Mouse (Mus musculus) MEL (cell line): ENCODE measurements around the gene Kcnk13. TPM values are rescaled to one million over a fixed set of nuclear protein-coding genes. Genes with fewer than 3 reads are reported as not detected.

Experiments
- DNase-seq: peaks from one replicate; pipeline ENCODE4 v3.0.0; 2011; ENCODE audit warnings: low read depth, low spot score
- H3K27ac ChIP-seq: 2 replicates; pipeline ENCODE4 v1.5.1; 2012; ENCODE audit warnings: low read depth, mild to moderate bottlenecking, control low read depth, low read length, moderate library complexity; ENCODE audit not compliant: control insufficient read depth
- H3K27me3 ChIP-seq, 2 experiments: fragments of 150-350 bp in 1 of 2; sonication (generic) in 1 of 2; 2 replicates each; pipeline ENCODE4 v1.6.1; 2012; ENCODE audit warnings: low read length in 2 of 2, mild to moderate bottlenecking in 2 of 2, improper control_type of control experiment in 1 of 2, moderate library complexity in 1 of 2; ENCODE audit not compliant: insufficient read depth in 2 of 2, control insufficient read depth in 1 of 2
- H3K36me3 ChIP-seq, 2 experiments: 2 replicates each; pipeline ENCODE4 v1.6.1; 2012 to 2014; ENCODE audit warnings: low read length in 2 of 2, improper control_type of control experiment in 1 of 2, inconsistent platforms in 1 of 2, mild to moderate bottlenecking in 1 of 2; ENCODE audit not compliant: insufficient read depth in 2 of 2, control insufficient read depth in 1 of 2
- H3K4me1 ChIP-seq, 2 experiments: fragments of 150-350 bp in 1 of 2; sonication (generic) in 1 of 2; 2 replicates each; pipeline ENCODE4 v1.6.1; 2012; ENCODE audit warnings: low read length in 2 of 2, improper control_type of control experiment in 1 of 2, mild to moderate bottlenecking in 1 of 2; ENCODE audit not compliant: insufficient read depth in 2 of 2, control insufficient read depth in 1 of 2
- H3K4me3 ChIP-seq, 2 experiments: fragments of 150-350 bp in 1 of 2; sonication (generic) in 1 of 2; 2 replicates each; pipeline ENCODE4 v1.5.1; 2012; ENCODE audit warnings: low read depth in 2 of 2, low read length in 2 of 2, mild to moderate bottlenecking in 2 of 2, moderate library complexity in 2 of 2, control low read depth in 1 of 2, improper control_type of control experiment in 1 of 2; ENCODE audit not compliant: control insufficient read depth in 1 of 2, insufficient read depth in 1 of 2
- H3K79me2 ChIP-seq: 2 replicates; pipeline ENCODE4 v1.6.1; 2012; ENCODE audit warnings: mild to moderate bottlenecking, low read length, moderate library complexity; ENCODE audit not compliant: control insufficient read depth, poor library complexity, insufficient read depth
- H3K9ac ChIP-seq: 2 replicates; pipeline ENCODE4 v1.6.1; 2012; ENCODE audit warnings: low read depth, mild to moderate bottlenecking, control low read depth, low read length, moderate library complexity; ENCODE audit not compliant: control insufficient read depth, poor library complexity, severe bottlenecking
- H3K9me3 ChIP-seq: fragments of 150-350 bp; sonication (generic); replicated peaks from 2 replicates; pipeline ENCODE4 v1.6.1; 2012; ENCODE audit warnings: mild to moderate bottlenecking, low read length, improper control_type of control experiment, moderate library complexity; ENCODE audit not compliant: insufficient read depth
- BHLHE40 ChIP-seq: IDR thresholded peaks from 2 replicates; pipeline ENCODE4 v1.6.1; 2012; ENCODE audit warnings: low read depth, mild to moderate bottlenecking, inconsistent platforms, low read length, improper control_type of control experiment, borderline replicate concordance
- CHD1 ChIP-seq: IDR thresholded peaks from 2 replicates; pipeline ENCODE4 v1.6.1; 2012; ENCODE audit warnings: low read depth, mild to moderate bottlenecking, inconsistent platforms, low read length, improper control_type of control experiment
- CHD2 ChIP-seq: IDR thresholded peaks from 2 replicates; pipeline ENCODE4 v1.6.1; 2011; ENCODE audit warnings: low read length, improper control_type of control experiment
- E2F4 ChIP-seq: IDR thresholded peaks from 2 replicates; pipeline ENCODE4 v1.6.1; 2011; ENCODE audit warnings: low read depth, low read length, improper control_type of control experiment, borderline replicate concordance
- ELF1 ChIP-seq: IDR thresholded peaks from 2 replicates; pipeline ENCODE4 v1.6.1; 2014; ENCODE audit warnings: low read depth, mild to moderate bottlenecking, inconsistent platforms, low read length, improper control_type of control experiment, moderate library complexity
- EP300 ChIP-seq, 2 experiments: IDR thresholded peaks; 2 replicates each; pipeline ENCODE4 v1.6.1; 2011; ENCODE audit warnings: improper control_type of control experiment in 2 of 2, low read length in 2 of 2, low read depth in 1 of 2, mild to moderate bottlenecking in 1 of 2
- MAZ ChIP-seq: IDR thresholded peaks from 2 replicates; pipeline ENCODE4 v1.6.1; 2012; ENCODE audit warnings: low read depth, mild to moderate bottlenecking, inconsistent platforms, low read length, improper control_type of control experiment
- MXI1 ChIP-seq: IDR thresholded peaks from 2 replicates; pipeline ENCODE4 v1.6.1; 2011; ENCODE audit warnings: mild to moderate bottlenecking, low read depth, low read length, improper control_type of control experiment
- NELFE ChIP-seq: IDR thresholded peaks from 2 replicates; pipeline ENCODE4 v1.6.1; 2011; ENCODE audit warnings: low read depth, low read length, improper control_type of control experiment
- POLR2AphosphoS2 ChIP-seq: IDR thresholded peaks from 2 replicates; pipeline ENCODE4 v1.6.1; 2011; ENCODE audit warnings: low read length, improper control_type of control experiment
- RAD21 ChIP-seq: IDR thresholded peaks from 2 replicates; pipeline ENCODE4 v1.6.1; 2011; ENCODE audit warnings: mild to moderate bottlenecking, low read depth, low read length, improper control_type of control experiment
- RCOR1 ChIP-seq: IDR thresholded peaks from 2 replicates; pipeline ENCODE4 v1.6.1; 2012; ENCODE audit warnings: low read depth, mild to moderate bottlenecking, inconsistent platforms, low read length, improper control_type of control experiment
- SMC3 ChIP-seq: IDR thresholded peaks from 2 replicates; pipeline ENCODE4 v1.6.1; 2011; ENCODE audit warnings: low read depth, low read length, improper control_type of control experiment
- TBP ChIP-seq: IDR thresholded peaks from 2 replicates; pipeline ENCODE4 v1.8.0; 2011; ENCODE audit warnings: low read depth, low read length, improper control_type of control experiment
- TCF12 ChIP-seq: IDR thresholded peaks from 2 replicates; pipeline ENCODE4 v1.6.1; 2014; ENCODE audit warnings: low read depth, mild to moderate bottlenecking, inconsistent platforms, low read length, improper control_type of control experiment, moderate library complexity
- UBTF ChIP-seq: IDR thresholded peaks from 2 replicates; pipeline ENCODE4 v1.6.1; 2012; ENCODE audit warnings: low read depth, mild to moderate bottlenecking, inconsistent platforms, low read length, improper control_type of control experiment, moderate library complexity, borderline replicate concordance; ENCODE audit not compliant: insufficient read depth
- USF1 ChIP-seq: IDR thresholded peaks from 2 replicates; pipeline ENCODE4 v1.6.1; 2014; ENCODE audit warnings: low read depth, mild to moderate bottlenecking, inconsistent platforms, low read length, improper control_type of control experiment, moderate library complexity
- ZC3H11A ChIP-seq: IDR thresholded peaks from 2 replicates; pipeline ENCODE4 v1.6.1; 2012; ENCODE audit warnings: low read depth, mild to moderate bottlenecking, inconsistent platforms, low read length, improper control_type of control experiment
- polyA plus RNA-seq, 2 experiments: library from polyadenylated mRNA; stranded (reverse) in 1 of 2; unstranded in 1 of 2; fragments of >175 nt in 1 of 2; fragments of >200 nt in 1 of 2; gene quantifications; 2 replicates each; pipeline versions ENCODE4 v1.2.1 to v1.2.4; 2012; ENCODE audit warnings: low replicate concordance in 2 of 2, low read depth in 1 of 2; ENCODE audit not compliant: insufficient read length in 2 of 2, insufficient read depth in 1 of 2, missing spikeins in 1 of 2
- total RNA-seq: library from RNA; depleted of rRNA; stranded (reverse); fragments of 300-350 nt; gene quantifications from 2 replicates; pipeline ENCODE4 v1.2.3, GENCODE M21; 2012

The Kcnk13 gene
- total and polyA plus RNA-seq, 3 experiments, result not detected

GRCm38 (mm10) chr12:100044704-100045103, 80.4 kb downstream of the Kcnk13 start:
- DNase-seq, result no peak
- no peaks in the 10 kb centered on the region for H3K36me3 ChIP-seq
- H3K79me2 ChIP-seq, result no peaks in the 10 kb centered on the region
- no peak overlapping the region for H3K9ac ChIP-seq
- no peak overlapping the region for H3K27ac ChIP-seq
- no peaks in the 10 kb centered on the region for H3K9me3 ChIP-seq
- no peaks in the 10 kb centered on the region for H3K4me1 ChIP-seq
- TF ChIP-seq TCF12, result no peak
- TF ChIP-seq, all 39 proteins: peak for 0
- Histone ChIP-seq H3K4me3 (no peak overlapping the region), H3K27me3 (peaks cover 5% of the 10 kb centered on the region in 2 experiments)

GRCm38 (mm10) chr12:100050552-100050951, 86.3 kb downstream of the Kcnk13 start:
- TF ChIP-seq RCOR1 (no peak), NELFE (no peak), RAD21 (no peak), CHD1 (no peak), BHLHE40 (no peak), CHD2 (no peak), TBP (no peak), MAZ (no peak), USF1 (no peak), E2F4 (no peak), EP300 (IDR thresholded peaks at IDR 0.05; ENCODE audit: low read depth in 1 of 2, low read length in 2 of 2) (no peak), MXI1 (no peak), ELF1 (no peak), UBTF (no peak), SMC3 (no peak), POLR2AphosphoS2 (no peak), ZC3H11A (no peak), TCF12 (no peak)
- Histone ChIP-seq H3K36me3 (no peaks in the 10 kb centered on the region), H3K9ac (no peak overlapping the region), H3K27ac (no peak overlapping the region), H3K4me3 (no peak overlapping the region), H3K79me2 (no peaks in the 10 kb centered on the region), H3K4me1 (no peaks in the 10 kb centered on the region), H3K27me3 (no peaks in the 10 kb centered on the region; a peak in 2 of 4 replicates), H3K9me3 (no peaks in the 10 kb centered on the region)
- DNase-seq, result no peak
